Mouse (Mus musculus) cortical plate, adult 2 months (tissue): ENCODE data around the gene Zbtb45.

Experiments used
- CTCF ChIP-seq: fragments of 200-500 bp; IDR thresholded peaks from 2 replicates; pipeline ENCODE4 v1.5.1; 2011; ENCODE audit warnings: mild to moderate bottlenecking, control low read depth, low read length; ENCODE audit not compliant: insufficient read depth; ENCODE audit errors: extremely low read depth
- POLR2A ChIP-seq: fragments of 200-500 bp; IDR thresholded peaks from 2 replicates; pipeline ENCODE4 v1.6.1; 2011; ENCODE audit warnings: mild to moderate bottlenecking, low read length, control low read depth; ENCODE audit not compliant: insufficient read depth; ENCODE audit errors: extremely low read depth

DNA sequence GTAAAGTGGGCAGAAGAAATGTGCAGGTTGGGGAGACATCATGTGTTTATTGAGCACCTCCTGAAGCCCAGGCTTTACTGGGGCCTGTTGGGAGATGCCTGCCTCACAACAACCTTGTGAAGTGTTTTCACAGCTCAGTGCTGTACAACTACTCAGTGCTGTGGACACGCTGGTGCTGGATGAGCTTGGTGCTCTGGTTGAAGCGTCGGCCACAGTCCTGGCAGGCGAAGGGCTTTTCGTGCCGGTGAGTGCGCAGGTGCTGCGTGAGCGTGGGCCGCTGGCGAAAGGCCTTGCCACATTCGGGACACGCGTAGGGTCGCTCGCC lies 33.2 kb upstream of the Zbtb45 start:
- TF ChIP-seq POLR2A (no peak), CTCF (no peak)
